Mouse (Mus musculus) neural tube, embryonic 14.5 days (tissue): Measurements from ENCODE around the gene Gpr132. TPM values are rescaled to one million over a fixed set of nuclear protein-coding genes. Genes with fewer than 3 reads are reported as not detected.

Source experiments
- ATAC-seq: fragments of 200-750 bp; cut with Nextera tagmentation; 2 replicates; pipeline ENCODE4 v1.8.0; 2017; ENCODE audit warnings: low read depth, mild to moderate bottlenecking, moderate TSS enrichment, moderate library complexity
- H3K27ac ChIP-seq: fragments of 300-500 bp; sonication (generic); 2 replicates; pipeline ENCODE4 v1.5.1; 2014; ENCODE audit warnings: low read depth, mild to moderate bottlenecking, control low read depth, low read length, moderate library complexity, mixed read lengths
- H3K27me3 ChIP-seq: fragments of 300-500 bp; sonication (generic); 2 replicates; pipeline ENCODE4 v1.6.1; 2014; ENCODE audit warnings: low read length; ENCODE audit not compliant: control insufficient read depth, insufficient read depth
- H3K36me3 ChIP-seq: fragments of 300-500 bp; sonication (generic); 2 replicates; pipeline ENCODE4 v1.6.1; 2014; ENCODE audit warnings: low read length, mixed read lengths; ENCODE audit not compliant: control insufficient read depth, insufficient read depth
- H3K4me1 ChIP-seq: fragments of 300-500 bp; sonication (generic); 2 replicates; pipeline ENCODE4 v1.6.1; 2014; ENCODE audit warnings: low read length; ENCODE audit not compliant: control insufficient read depth, insufficient read depth
- H3K4me2 ChIP-seq: fragments of 300-500 bp; sonication (generic); 2 replicates; pipeline ENCODE4 v1.6.1; 2014; ENCODE audit warnings: mild to moderate bottlenecking, low read depth, low read length, control low read depth
- H3K4me3 ChIP-seq: fragments of 300-500 bp; sonication (generic); 2 replicates; pipeline ENCODE4 v1.5.1; 2014; ENCODE audit warnings: low read depth, low read length, control low read depth, mixed read lengths
- H3K9ac ChIP-seq: fragments of 300-500 bp; sonication (generic); replicated peaks from 2 replicates; pipeline ENCODE4 v1.6.1; 2014; ENCODE audit warnings: low read depth, mild to moderate bottlenecking, control low read depth, low read length, mixed read lengths
- H3K9me3 ChIP-seq: fragments of 300-500 bp; sonication (generic); 2 replicates; pipeline ENCODE4 v1.6.1; 2016; ENCODE audit warnings: low read length; ENCODE audit not compliant: control insufficient read depth
- WGBS: fragments of 180-500 bp; shearing (Covaris S2); extraction: QIAGEN DNeasy Blood & Tissue Kit; methylation state at CpG from one replicate; pipeline ENCODE4 v1.1.7; 2014; 5-methylcytosine and 5-hydroxymethylcytosine counted together
- polyA plus RNA-seq: library from polyadenylated mRNA; unstranded; fragments of >200 nt; fragmentation: Nextera tagmentation; extraction: Ambion mirVana; gene quantifications from 2 replicates; pipeline ENCODE4 v1.2.1, GENCODE M21; 2014

Gpr132 gene
- 0.10 TPM in 1 of 2 replicates, not detected in the other for polyA plus RNA-seq

- no peaks in the 10 kb centered on the region for H3K36me3 ChIP-seq
- no peaks in the 10 kb centered on the region for H3K4me1 ChIP-seq
- no peak within 1 kb of the TSS for H3K27ac ChIP-seq
- no peaks in the 10 kb centered on the region for H3K9me3 ChIP-seq
- H3K4me2 ChIP-seq, result no peak within 1 kb of the TSS
- no peak within 1 kb of the TSS for H3K9ac ChIP-seq
- no peak for ATAC-seq
- H3K27me3 ChIP-seq, result no peaks in the 10 kb centered on the region
- no peak within 1 kb of the TSS for H3K4me3 ChIP-seq
- WGBS, result 68% methylated on average over 13 of the region's 13 CpGs
Observed at GRCm38 (mm10) chr12:112868178-112869087, at the start of gene Gpr132. Gene Gpr132, minus strand, starts transcription at chr12:112868228.

- Histone ChIP-seq H3K27me3 (no peaks in the 10 kb centered on the region), H3K4me1 (peaks cover 4% of the 10 kb centered on the region; the same call in 1 of the 2 replicates)
Observed at GRCm38 (mm10) chr12:112917486-112917885, 49.5 kb upstream of the Gpr132 start.

GRCm38 (mm10) chr12:112916698-112917400 lies 48.8 kb upstream of the Gpr132 start:
- peaks cover 23% of the 10 kb centered on the region for H3K36me3 ChIP-seq
- H3K4me1 ChIP-seq, result no peaks in the 10 kb centered on the region; the same call in 1 of the 2 replicates
- ATAC-seq, result no peak
- no peak overlapping the region for H3K27ac ChIP-seq
- H3K4me3 ChIP-seq, result no peak overlapping the region
- 81% methylated on average over 16 of the region's 16 CpGs for WGBS
- no peak overlapping the region for H3K9ac ChIP-seq
- no peaks in the 10 kb centered on the region for H3K27me3 ChIP-seq
- no peak overlapping the region for H3K4me2 ChIP-seq
- no peaks in the 10 kb centered on the region for H3K9me3 ChIP-seq

More at GRCm38 (mm10) chr12:112917486-112917885, 49.5 kb upstream of the Gpr132 start:
- 80% methylated on average over 11 of the region's 11 CpGs for WGBS
- Histone ChIP-seq H3K4me3 (no peak overlapping the region), H3K9me3 (no peaks in the 10 kb centered on the region), H3K36me3 (peaks cover 21% of the 10 kb centered on the region), H3K9ac (no peak overlapping the region), H3K4me2 (no peak overlapping the region), H3K27ac (no peak overlapping the region)
- ATAC-seq, result no peak

- no peaks in the 10 kb centered on the region; the same call in 1 of the 2 replicates for H3K4me1 ChIP-seq
- no peak overlapping the region for H3K27ac ChIP-seq
- peak; percentile 65; the same call in 1 of the 2 replicates for ATAC-seq
- H3K4me2 ChIP-seq, result no peak overlapping the region
- H3K27me3 ChIP-seq, result no peaks in the 10 kb centered on the region
- peaks cover 27% of the 10 kb centered on the region for H3K36me3 ChIP-seq
- H3K9ac ChIP-seq, result no peak overlapping the region
- 42% methylated on average over 13 of the region's 13 CpGs for WGBS
- no peak overlapping the region for H3K4me3 ChIP-seq
- H3K9me3 ChIP-seq, result no peaks in the 10 kb centered on the region
Observed at GRCm38 (mm10) chr12:112915587-112915986, 47.6 kb upstream of the Gpr132 start.

GRCm38 (mm10) chr12:112914527-112914926 lies 46.5 kb upstream of the Gpr132 start:
- 86% methylated on average over 11 of the region's 11 CpGs for WGBS
- peaks cover 37% of the 10 kb centered on the region for H3K36me3 ChIP-seq

GRCm38 (mm10) chr12:112912951-112913745 lies 45.1 kb upstream of the Gpr132 start:
- Histone ChIP-seq H3K4me1 (no peaks in the 10 kb centered on the region; the same call in 1 of the 2 replicates), H3K9ac (no peak overlapping the region), H3K9me3 (no peaks in the 10 kb centered on the region), H3K27me3 (no peaks in the 10 kb centered on the region), H3K4me2 (no peak overlapping the region), H3K36me3 (peaks cover 50% of the 10 kb centered on the region), H3K27ac (no peak overlapping the region), H3K4me3 (no peak overlapping the region)
- ATAC-seq, result no peak
- WGBS, result 90% methylated on average over 28 of the region's 28 CpGs

More at GRCm38 (mm10) chr12:112914527-112914926, 46.5 kb upstream of the Gpr132 start:
- Histone ChIP-seq H3K9ac (no peak overlapping the region), H3K27me3 (no peaks in the 10 kb centered on the region), H3K27ac (no peak overlapping the region), H3K9me3 (no peaks in the 10 kb centered on the region), H3K4me2 (no peak overlapping the region), H3K4me3 (no peak overlapping the region), H3K4me1 (no peaks in the 10 kb centered on the region; the same call in 1 of the 2 replicates)
- no peak for ATAC-seq

- no peaks in the 10 kb centered on the region for H3K27me3 ChIP-seq
- H3K36me3 ChIP-seq, result peaks cover 54% of the 10 kb centered on the region
- H3K4me1 ChIP-seq, result no peaks in the 10 kb centered on the region; the same call in 1 of the 2 replicates
- H3K27ac ChIP-seq, result no peak overlapping the region
- no peak for ATAC-seq
- H3K4me3 ChIP-seq, result no peak overlapping the region
- H3K9ac ChIP-seq, result no peak overlapping the region
- H3K4me2 ChIP-seq, result no peak overlapping the region
- no peaks in the 10 kb centered on the region for H3K9me3 ChIP-seq
- 93% methylated on average over 17 of the region's 17 CpGs for WGBS
Observed at GRCm38 (mm10) chr12:112911701-112912100, 43.7 kb upstream of the Gpr132 start.

- no peaks in the 10 kb centered on the region for H3K4me1 ChIP-seq
- 95% methylated on average over 22 of the region's 22 CpGs for WGBS
- ATAC-seq, result no peak
- H3K27me3 ChIP-seq, result no peaks in the 10 kb centered on the region
- no peak overlapping the region for H3K27ac ChIP-seq
- peaks cover 50% of the 10 kb centered on the region for H3K36me3 ChIP-seq
- H3K9ac ChIP-seq, result no peak overlapping the region
- H3K4me3 ChIP-seq, result no peak overlapping the region
- H3K9me3 ChIP-seq, result no peaks in the 10 kb centered on the region
- no peak overlapping the region for H3K4me2 ChIP-seq
Observed at GRCm38 (mm10) chr12:112908991-112909390, 41.0 kb upstream of the Gpr132 start.
